Mouse (Mus musculus) urinary bladder, postnatal 25 days (tissue): ENCODE data around the gene Tirap.
"Not testable (repeated sequence)": the region's sequence is repeated elsewhere in the genome, so short reads cannot be mapped to it uniquely, and the experiment has no call there.

Experiments
- DNase-seq: peaks from one replicate; pipeline ENCODE4 v3.0.0; 2022; ENCODE audit warnings: low spot score

Gene Tirap

DNA sequence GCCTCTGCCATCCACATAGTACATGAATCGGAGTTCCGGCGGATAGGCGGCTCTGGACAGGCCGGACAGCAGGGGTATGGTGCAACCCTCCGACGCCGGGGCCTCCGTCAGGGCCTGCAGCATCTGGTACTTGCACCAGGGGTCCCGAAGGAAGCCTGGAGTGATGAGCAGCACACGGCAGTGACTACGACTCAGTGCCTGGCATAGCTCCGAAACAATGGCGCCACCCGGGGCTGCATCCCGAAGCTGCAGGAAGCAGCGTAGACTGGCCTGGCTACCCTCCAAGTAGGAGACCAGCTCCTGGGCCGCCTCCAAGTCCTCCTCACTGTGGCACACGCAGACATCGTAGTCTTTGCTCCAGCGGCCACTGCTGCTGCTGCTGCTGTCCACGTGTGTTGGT is 11.4 kb downstream of the Tirap start:
- no peak for DNase-seq

DNA sequence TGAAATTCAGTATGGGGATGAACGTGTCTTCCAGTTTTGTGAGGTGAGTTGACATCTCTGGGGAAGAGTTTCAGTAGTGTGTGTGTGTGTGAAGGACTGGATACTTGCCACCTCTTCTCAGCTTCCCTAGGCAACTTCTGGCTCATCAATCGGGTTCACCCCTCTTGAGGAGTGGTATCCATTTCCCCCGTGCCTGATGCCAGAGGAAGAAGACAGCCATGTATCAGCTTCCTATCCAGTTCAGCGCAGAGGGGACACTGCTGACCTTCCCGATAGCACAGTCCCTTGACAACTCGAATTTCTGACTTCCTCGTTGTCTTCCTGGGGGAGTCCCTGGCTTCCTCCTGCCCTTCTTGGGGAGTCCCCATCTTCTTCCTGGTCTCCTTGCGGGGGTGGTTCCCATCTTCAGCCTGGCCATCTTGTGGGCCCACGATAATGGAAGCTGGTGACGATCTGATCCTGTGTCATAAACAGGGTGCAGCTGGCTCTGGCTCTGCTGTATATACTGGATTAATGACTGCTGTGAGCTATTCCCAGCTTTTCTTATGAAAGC is 12.7 kb downstream of the Tirap start:
- DNase-seq: no peak

DNA sequence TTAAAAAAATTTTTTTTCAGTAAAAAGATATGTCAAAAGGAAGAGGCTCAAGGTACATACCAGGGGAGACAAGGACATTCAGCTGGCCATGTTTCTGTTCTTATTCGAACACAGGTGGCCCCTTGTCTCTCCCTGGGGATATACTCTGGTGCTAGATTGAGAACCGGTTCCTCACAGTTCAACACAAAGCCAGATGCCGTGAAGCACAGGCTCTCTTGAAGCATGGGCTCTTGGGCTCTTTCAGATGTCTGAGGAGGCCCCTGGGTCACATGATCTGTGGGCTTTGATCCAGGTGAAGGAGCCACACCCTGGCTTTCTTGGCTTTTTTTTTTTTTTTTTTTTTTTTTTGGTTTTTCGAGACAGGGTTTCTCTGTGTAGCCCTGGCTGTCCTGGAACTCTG is 13.7 kb downstream of the Tirap start:
- DNase-seq: no peak

DNA sequence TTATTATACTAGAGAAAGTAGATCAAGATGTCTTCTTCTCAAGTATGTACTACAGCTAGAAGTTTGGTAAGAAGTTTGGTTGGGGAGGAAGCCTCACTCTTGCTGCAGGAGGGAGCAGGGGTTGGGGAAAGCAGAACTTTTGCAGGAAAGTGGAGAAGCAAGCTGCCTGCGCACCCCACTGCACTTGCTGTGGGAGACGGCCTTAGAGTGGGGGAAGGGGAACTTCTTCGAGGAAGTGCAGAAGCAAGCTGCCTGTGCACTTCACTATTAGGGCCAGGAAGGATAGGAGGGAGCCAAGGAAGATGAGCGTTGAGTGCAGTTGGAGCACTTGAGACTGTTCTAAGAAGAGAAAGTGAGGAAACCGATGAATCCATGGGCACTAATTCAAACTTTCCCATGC is 16.7 kb downstream of the Tirap start:
- no peak for DNase-seq

DNA sequence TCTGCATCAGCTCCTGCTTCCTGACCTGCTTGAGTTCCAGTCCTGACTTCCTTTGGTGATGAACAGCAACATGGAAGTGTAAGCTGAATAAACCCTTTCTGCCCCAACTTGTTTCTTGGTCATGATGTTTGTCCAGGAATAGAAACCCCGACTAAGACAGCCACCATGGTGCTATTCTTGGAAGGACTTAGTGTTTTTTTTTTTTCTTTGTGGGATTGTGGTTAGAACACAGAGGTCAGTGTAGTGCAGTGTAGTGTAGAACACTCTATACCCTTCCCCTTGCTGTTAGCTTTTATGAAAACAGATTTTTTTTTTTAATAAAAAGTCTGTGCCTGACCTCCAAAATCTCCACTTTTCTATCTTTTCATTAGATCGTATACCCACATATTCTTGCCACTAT is 17.3 kb downstream of the Tirap start:
- no peak for DNase-seq

DNA sequence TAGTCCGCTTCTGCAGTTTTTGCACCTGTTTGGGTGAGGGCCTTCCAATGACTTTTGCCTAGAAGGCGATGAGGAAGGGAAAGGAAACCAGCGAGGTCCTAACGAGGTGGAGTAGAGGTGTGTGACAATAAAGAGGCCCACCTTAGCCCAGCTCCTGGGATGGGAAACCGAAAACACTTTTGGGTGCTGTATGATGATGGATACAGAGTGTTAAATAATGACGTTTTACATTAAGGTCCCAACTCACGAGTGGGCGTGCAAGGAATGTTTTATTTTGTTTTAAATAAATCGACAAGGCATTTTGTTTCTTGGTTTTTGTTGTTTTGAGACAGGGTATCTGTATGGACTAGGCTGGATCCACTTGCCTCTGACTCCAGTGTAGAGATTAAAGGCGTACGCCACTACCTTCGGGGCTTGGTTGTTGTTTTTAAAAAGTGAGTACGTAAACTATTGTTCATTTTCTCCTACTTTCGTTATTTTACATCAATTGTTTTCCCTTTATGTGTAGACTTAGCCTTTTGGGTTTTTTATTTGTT is 23.9 kb downstream of the Tirap start:
- DNase-seq: no peak

DNA sequence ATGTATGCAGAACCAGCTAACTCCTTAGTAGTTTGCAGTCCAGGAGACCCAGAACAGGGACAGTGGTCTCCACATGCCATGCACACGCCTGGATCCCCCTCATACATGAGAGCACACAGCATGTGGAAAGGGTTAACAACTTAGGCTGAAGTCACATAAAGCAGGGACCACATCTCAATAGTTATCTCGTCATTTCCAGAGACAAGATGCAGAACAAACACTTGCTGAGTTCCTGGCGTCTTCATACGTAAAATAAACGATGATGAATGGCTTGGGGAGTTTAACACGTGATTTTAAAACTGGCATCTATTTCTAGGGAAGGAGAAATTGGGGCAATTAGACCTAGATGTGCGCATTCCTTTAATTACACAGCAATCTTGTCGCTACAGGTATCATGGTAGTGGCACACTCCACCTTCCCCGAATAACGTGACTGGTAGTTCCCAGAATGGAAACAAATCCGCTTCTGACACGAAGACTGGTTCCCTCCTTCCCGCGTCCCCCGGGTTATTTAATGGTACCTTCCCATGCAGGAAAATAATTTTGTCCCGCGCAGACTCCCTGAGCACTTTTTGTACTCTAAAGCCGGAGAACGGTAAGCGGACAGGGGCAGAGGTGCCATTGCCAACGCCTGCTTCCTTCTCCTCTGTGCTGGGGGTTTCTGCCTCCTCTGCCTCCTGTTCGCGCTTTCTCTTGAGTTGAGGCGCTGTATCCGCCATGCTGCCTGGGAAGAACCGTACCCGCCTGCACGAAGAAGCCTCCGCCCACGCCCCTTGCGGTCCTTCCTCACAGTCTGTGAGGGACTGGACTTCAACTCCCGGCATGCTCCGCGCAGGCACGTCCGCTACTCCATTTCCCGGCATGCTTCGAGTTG is 24.6 kb downstream of the Tirap start, which contains the start of gene Dcps:
Gene Dcps (minus strand): TSS at position 811 of the 873 bp plus-strand sequence.
- peak; percentile 85 for DNase-seq

DNA sequence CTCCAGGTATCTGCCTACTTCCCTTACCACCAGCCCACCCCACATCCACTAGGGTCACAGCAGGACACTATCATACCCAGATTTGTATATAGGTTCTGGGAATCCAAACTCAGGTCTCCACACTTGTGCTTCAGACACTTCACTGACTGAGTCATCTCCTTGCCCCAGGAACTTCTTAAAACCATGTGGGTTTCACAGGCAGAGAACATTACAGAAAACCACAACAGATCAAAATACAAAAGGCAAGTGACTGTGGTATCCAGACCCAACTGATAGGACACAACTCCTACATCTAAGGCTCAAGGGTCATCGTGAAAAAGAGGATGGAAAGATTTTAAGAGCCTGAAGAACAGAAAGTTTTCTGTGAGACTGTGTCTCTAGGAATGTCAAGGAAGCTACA is 26.8 kb downstream of the Tirap start:
- no peak for DNase-seq

DNA sequence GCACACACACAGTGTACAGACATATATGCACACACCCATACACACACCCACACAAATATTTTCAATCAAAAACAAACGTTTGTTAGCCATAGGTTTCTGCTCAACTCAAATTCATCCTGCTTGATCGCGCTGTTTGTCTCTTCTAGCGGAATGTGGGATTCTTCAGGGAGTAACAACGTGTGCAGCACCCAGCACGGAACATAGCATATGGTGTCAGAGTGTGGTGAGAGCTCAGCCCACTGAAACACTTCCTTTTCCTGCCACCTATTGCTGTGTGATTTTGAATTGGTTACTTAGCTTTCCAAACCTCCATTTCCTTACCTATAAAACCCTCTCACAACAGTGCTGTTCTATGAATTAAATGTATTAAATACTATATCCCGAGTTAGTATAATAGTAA is 30.0 kb downstream of the Tirap start:
- DNase-seq: no peak

DNA sequence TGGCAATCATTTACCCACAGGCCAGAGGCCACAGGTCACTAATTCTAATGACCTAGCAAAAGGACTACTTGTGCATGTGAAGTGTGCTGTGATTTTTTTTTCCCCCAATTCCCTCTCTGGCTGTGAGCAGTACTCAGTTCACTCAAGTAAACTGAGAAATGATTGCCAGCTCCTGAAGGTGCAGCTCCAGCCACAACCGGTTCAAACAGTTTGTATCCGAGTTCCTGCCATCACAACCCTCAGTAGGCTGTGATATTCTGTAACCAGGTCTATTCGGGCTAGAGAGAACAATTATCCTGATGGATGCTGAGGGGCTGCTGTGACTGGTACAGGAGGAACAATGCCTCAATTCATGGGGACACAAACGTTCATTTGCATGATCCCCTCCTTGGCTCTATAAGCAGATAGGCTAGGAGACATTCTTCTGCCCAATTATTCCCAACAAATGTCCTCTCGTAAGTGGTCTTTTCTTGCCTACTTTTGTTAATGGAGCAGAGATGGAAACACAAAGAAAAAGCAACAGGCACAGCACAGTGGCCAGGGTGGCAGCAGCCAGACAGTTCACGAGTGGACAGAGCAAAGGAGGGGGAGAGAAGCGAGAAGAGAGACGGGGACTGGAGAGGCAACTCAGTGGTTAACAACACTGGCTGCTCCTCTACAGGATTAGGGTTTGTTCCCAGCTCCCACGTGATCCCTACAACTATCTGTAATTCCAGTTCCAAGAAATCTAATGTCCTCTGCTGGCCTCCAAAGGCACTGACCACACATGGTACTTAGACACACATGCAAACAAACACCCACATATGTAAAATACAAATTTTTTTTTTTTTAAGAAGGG is 33.1 kb downstream of the Tirap start:
- DNase-seq: no peak

DNA sequence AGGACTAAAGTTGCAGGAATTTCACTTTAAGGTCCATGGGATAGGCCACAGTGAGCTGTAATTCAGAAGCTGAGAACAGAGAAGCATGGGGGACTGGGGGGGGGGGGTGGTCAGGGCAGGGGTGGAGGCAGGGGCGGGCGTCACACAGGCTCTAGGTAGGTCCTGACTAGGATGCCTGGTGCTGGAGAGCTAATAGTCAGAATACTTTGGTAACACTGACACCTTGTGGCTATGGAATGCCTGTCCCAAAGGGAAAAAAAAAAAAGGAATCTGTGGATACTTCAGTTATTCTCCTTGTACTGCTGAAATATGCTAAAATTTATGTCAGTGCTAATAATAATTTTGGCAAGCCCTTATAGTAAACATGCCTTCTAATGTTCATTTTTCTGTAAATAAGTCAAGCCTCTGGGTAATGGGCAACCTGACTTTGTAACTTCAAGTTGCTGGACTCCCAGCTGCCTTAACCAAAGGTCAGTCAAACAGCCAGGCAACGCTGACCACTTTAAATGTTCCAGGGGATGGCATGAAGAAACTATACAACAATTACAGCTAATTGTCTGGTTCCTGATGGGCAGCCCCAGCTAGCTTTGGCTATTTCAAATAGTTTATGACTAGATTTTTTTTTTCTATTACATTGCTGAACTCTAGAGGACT is 33.8 kb downstream of the Tirap start:
- DNase-seq: no peak

DNA sequence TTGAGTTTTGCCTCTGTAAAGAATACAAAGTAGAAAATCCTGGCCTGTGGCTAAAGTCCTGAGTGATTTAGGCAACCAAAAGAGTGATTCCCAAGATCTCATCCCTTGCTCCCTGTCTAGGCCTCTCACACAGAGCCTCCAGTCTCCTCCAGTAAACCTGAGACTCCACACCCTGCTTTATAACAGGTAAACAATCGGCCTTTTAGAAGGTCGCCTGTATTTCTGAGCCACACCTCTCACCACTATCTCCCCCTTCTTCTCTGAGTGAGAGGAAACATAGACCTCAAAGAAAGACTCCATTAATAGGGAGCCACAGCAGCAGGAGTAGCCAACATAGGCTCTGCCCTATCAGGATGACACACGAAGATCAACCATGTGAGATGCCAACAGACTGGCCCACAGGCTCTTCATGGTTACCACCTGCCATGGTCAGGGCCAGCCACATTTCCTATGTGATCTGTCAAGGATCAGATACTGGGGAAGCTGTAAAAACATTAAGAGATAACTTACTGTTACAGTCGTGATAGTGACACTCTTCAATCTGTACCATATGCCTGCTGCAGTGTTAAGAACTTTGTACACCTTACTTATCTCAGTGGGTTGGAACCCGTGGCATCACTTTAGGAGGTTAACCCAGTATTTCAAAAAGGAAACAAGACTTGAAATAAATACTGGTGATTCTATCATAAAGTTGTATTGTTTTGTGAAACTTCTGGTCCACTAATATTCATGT is 35.8 kb downstream of the Tirap start:
- no peak for DNase-seq

DNA sequence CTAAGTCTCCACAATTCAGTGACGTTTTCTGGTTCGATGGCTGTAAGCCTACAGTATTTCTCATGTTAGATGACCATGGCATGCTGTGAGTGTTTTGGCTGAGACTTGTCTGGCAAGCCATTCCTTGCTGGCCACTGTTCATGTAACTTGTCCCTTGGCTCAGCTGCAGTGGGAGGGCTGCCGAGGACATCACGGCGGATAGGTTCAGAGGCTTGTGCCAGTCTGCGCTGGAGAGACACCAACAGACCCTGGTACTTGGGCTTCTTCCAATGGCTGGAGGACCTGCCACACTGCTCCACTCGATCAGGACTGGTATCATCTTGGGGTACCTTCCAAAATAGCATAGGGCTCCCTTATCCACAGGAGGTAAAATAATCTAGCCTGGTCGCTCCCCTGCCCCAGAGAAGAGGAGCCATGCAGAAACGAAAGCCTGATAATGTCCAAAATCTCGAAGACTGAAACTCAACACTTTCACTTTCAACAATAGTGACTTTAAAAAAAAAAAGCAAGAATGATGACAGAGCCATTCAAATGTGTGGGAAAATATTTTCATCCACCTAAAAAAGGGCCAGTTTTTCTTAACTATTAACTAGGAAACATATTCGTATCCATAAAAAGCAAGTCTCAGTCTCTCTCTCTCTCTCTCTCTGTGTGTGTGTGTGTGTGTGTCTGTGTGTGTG is 36.9 kb downstream of the Tirap start:
- no peak for DNase-seq

DNA sequence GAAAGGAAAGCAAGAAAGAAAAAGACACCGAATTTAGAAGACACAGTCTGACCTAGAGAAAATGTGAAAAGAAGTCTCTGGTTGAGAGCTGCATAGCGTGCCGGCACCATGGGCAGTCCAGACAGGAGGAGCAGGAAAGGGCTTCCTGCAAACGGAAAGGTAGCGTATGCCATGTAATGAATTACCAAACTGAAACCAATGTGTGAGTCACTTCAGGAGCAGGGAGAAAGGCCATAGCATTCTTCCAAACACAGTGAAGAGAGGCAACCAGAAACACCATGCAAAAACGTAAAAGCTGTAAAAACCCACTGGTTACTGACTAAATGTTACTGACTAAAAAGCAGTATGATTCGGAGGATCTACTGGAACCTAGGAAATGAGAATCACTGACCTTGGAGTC is 38.4 kb downstream of the Tirap start:
- DNase-seq: no peak

DNA sequence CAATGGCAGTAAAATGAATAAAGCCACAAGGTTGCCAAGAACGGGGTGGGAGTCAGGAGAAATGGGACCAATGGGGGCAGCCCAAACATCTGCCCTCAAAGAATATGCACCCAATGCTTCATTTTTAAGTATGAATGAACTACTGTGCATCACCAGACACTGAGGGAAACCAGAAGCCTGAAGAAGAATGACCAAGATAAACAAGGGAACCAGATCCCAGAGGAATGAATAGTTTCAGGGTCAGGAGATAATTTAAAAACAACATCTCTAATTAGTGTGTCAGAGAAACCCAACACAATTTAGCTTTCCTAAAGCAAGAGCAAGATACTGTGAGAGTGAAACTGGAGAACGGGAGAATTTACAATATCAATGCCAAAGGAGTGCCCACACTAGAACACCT is 39.4 kb downstream of the Tirap start:
- DNase-seq: no peak

DNA sequence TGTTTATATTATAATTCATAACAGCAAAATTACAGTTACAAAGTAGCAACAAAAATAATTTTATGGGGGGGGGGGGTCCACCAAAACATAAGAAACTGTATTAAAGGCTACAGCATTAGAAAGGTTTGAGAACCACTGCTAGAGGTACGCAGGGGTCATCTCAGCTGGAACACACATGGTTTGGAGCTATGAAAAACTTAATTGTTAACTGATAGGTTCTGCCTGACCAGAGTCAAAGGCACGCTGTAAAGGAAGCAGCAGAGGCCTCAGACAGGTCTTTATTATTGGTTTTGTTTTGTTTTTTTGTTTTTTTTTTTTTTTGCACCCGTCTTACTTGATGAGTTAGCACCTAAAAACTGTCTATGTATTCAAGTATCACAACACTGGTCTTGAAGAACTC is 41.6 kb downstream of the Tirap start:
- no peak for DNase-seq

DNA sequence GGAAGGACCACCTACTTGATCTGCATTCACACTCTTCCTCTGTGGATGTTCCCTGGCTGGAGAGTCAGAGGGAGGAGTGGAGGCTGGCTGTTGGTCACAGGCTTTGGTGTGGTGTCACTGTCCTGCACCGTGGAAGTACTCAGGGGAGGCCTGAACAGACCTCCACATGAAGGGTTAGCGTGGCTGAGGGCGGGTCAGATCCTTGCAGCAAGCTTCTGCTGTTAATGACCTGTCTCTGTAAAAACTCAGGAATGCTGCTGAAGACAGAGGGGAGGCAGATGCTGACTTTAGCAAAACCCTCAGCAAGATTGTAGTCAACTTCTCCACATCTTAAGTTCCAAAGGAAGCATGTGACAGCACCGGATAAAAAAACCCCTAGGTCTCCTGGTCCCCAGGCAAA is 43.2 kb downstream of the Tirap start:
- DNase-seq: no peak

DNA sequence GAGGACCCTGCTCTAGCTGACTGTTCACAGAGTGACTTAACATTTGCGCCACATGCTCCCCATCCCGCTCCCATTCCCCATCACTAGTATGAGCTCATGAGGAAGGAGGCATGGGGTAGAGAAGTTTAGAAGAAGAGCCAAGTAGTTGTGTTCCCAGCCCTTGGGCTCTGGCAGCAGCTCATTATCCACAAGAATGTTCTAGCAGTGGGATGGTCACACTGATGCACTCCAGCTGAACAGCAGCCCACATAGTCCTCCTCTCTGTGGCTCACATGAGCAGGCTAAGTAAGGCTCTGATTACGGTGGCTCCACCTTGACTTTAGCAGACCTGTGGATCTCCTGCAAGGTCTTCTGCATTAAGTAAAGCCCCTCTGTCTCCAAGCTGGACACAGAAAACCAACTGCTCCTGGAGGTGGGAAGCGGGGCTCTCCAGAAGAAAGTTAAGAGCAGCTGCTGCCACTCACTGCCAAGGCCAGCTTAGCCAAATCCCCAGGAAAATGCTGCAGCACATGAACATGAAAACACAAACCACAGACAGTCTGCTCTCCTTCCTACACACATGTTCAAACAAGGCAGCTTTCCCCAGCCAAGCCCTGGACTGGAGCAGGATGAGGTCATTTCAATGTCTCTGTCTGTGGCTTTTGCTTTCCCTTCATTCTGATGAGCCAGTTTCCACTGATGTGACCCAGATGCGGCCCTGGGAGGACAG is 43.9 kb downstream of the Tirap start:
- DNase-seq: no peak

DNA sequence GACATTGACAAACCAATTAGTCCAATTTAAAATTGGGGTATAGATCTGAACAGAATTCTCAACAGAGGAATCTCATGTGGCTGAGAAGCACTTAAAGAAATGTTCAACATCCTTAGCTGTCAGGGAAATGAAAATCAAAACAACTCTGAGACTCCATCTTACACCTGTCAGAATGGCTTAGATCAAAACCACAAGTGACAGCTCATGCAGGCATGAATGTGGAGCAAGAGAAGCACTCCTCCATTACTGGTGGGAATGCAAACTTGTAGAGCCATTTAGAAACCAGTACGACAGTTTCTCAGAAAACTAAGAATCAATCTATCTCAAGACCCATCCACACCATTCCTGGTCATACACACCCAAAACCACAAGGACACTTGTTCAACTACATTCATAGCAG is 47.2 kb downstream of the Tirap start:
- DNase-seq: no peak

DNA sequence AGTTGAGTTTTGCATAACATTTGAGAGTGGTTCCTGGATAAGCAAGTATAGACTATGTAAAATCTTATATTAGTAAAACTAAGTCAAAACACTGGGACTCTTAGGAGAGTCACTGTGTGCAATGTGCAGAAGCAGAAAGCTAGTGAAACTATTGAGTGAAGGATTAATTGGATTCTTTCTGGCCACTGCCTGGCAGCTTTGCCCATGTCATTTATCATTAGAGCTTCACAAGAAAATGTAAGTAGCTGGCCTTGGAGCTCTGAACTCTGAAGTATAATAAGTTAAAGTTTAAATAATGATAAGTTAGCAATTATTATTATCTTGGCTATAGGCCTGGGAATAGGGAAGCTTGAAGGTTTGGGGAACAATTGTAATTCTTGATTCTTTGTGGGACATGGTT is 51.3 kb downstream of the Tirap start:
- not testable (repeated sequence) for DNase-seq
